Mouse (Mus musculus): Measurements from ENCODE around the gene Lztr1. TPM values are rescaled to one million over a fixed set of nuclear protein-coding genes. Genes with fewer than 3 reads are reported as not detected.

Gene Lztr1
- polyA plus RNA-seq, 1 experiment = 295 TPM

DNA sequence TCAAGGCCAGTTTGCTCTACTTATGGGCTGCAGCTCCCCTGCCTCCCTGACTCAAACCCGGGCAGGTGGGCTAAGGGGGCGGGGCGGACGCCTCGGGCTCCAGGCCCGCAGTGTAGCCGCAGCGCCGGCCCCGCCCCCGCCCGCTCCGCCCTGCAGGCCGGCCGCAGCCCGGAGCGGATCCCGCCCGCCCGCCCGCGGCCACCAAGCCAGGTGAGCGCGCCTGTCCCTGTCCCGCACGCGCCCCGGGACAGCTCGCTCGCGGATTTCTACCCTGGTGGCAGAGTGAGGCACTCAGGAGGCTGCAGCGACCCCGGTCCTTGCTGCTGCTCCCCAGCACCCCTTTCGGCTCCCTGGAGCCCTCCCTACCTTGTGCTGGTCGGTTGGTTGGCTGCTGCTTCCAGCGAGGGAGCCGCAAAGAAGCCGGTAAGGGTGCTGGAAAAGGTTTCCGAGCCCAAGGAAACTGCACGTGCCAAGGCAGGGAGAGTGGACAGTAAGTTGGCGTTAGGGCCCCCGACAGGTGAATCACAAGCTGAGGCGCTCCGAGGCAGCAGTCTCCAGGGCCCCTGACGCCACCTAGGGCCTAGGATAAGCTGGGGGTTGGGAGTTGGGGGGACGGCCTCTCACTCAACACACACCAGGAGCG, 18.9 kb upstream of the Lztr1 start, which contains the start of gene Aifm3:
Gene Aifm3, plus strand, starts transcription at position 143 of the 643 bp plus-strand sequence.
- no peaks in the 10 kb centered on the region for H3K27me3 ChIP-seq (replicated peaks; ENCODE audit: control insufficient read depth, insufficient read depth, low read length)
- H3K27ac ChIP-seq (ENCODE audit: insufficient read depth, low read depth, low read length) = no peak within 1 kb of the TSS
- 4% methylated on average over 47 of the region's 47 CpGs for WGBS
- no peak for TF ChIP-seq POLR2A (IDR thresholded peaks at IDR 0.05; ENCODE audit: low read depth, low read length)
- TF ChIP-seq CTCF (conservative IDR thresholded peaks at IDR 0.05; ENCODE audit: insufficient read depth, insufficient read length, low read depth, low read length) = no peak
- 0 out of 2 replicates have a peak, but pooled peaks cover 3% of the 10 kb centered on the region for H3K4me1 ChIP-seq (ENCODE audit: control insufficient read depth, insufficient read depth, low read length)
- DNase-seq = peak; percentile 41
- H3K4me3 ChIP-seq (ENCODE audit: insufficient read depth, low read depth, low read length) = peak within 1 kb of the TSS; percentile 61
- H3K36me3 ChIP-seq (ENCODE audit: control insufficient read depth, insufficient read depth, low read length) = peaks cover 2% of the 10 kb centered on the region; the same call in 1 of the 2 replicates

DNA sequence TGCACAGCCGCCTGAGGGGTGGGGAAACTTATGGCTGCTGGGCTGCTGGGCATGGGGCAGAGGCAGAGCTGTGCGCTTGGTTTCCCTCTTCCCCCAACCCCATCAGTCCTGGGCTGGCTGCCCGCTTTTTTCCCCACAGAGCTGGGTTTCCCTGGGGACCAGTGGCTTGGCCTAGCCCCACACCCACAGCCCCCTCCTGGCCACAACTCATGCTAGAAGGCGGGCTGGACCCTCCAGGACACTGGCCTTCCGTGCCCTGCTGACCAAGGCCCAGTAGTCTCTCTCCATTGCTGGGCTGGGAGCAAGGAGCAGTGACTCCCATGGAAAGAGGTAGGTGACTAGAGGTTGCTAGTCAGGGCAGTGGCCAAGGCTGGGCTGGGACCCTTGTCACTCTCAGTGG, 17.3 kb upstream of the Lztr1 start:
- Histone ChIP-seq H3K36me3 (ENCODE audit: control insufficient read depth, insufficient read depth, low read length) (no peaks in the 10 kb centered on the region), H3K4me1 (ENCODE audit: control insufficient read depth, insufficient read depth, low read length) (0 out of 2 replicates have a peak, but pooled peaks cover 3% of the 10 kb centered on the region), H3K27me3 (replicated peaks; ENCODE audit: control insufficient read depth, insufficient read depth, low read length) (no peaks in the 10 kb centered on the region), H3K27ac (ENCODE audit: insufficient read depth, low read depth, low read length) (no peak overlapping the region), H3K4me3 (ENCODE audit: insufficient read depth, low read depth, low read length) (no peak overlapping the region)
- TF ChIP-seq CTCF (conservative IDR thresholded peaks at IDR 0.05; ENCODE audit: insufficient read depth, insufficient read length, low read depth, low read length) = no peak
- no peak for TF ChIP-seq POLR2A (IDR thresholded peaks at IDR 0.05; ENCODE audit: low read depth, low read length)
- 94% methylated on average over 5 of the region's 5 CpGs for WGBS
- no peak for DNase-seq

DNA sequence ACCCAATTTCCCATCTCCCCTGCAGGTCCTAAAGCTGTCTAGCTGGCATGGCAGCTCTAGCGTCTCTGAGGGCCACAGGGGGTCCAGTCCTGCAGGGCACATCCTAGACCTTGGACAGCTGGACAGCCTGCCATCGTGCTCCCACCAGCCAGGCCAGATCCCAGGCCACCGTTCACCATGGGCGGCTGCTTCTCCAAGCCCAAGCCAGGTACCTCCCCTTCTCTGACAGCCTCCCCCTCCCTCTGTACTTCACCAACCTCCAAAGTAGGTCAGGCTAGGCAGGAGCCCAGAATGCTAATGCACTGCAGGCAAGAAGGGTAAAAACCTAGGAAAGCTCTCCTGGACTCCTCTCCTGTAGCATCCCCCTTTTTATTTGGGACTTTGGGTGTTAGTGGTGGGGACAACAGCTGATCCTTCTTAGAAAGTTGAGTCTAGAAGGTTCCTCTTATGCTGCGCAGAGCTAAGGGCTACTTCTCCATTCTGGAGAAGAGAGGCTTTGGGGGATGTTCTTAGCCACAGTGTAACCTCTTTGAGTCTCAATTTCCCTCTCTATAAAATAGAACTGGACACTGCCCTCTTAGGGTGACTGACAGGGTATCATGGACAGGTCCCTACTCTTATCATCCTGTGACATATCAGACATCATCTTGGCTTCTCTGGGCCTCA, 16.5 kb upstream of the Lztr1 start:
- Histone ChIP-seq H3K4me3 (ENCODE audit: insufficient read depth, low read depth, low read length) (no peak overlapping the region), H3K4me1 (ENCODE audit: control insufficient read depth, insufficient read depth, low read length) (no peaks in the 10 kb centered on the region), H3K27ac (ENCODE audit: insufficient read depth, low read depth, low read length) (no peak overlapping the region), H3K27me3 (replicated peaks; ENCODE audit: control insufficient read depth, insufficient read depth, low read length) (no peaks in the 10 kb centered on the region), H3K36me3 (ENCODE audit: control insufficient read depth, insufficient read depth, low read length) (no peaks in the 10 kb centered on the region)
- TF ChIP-seq POLR2A (IDR thresholded peaks at IDR 0.05; ENCODE audit: low read depth, low read length) (no peak), CTCF (conservative IDR thresholded peaks at IDR 0.05; ENCODE audit: insufficient read depth, insufficient read length, low read depth, low read length) (no peak)
- DNase-seq = no peak
- WGBS = 64% methylated on average over 5 of the region's 5 CpGs

DNA sequence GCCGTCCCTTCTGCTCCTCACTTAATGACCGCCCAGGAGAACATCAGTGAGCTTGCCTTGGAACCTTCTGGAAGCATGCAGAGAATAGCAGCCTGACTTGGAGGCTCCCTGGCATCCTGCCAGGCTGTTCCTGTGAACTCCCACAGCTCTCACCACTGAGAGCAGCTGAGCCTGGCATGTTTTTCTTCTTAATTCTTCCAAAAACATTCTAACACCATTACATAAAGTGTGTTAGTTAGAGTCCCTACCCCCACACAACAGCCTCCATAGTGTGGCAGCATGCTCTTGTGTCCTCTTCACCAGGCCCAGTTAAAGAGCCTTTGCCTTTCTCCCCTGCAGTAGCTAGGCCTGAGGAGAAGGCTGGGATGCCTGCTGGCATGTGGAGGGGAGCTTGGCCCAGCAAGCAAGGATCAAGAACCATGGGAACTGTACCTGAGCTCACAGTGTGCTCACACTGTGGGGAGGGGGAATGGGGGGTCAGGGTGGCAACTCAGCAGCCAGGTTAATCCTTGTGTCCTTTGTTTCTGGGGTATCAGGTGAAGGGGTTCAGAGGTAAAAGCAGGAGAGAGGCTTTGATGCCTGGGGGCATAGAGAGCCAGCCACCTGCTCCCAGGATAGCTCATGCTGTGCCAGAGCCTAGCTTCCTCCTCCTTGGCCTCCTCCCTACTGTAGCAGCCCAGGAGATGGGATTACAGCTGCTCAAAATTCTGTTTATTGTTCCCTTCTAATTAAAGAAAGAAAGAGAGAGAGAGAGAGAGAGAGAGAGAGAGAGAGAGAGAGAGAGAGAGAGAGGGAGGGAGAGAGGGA, 11.8 kb upstream of the Lztr1 start:
- Histone ChIP-seq H3K36me3 (ENCODE audit: control insufficient read depth, insufficient read depth, low read length) (no peaks in the 10 kb centered on the region), H3K4me3 (ENCODE audit: insufficient read depth, low read depth, low read length) (no peak overlapping the region), H3K27me3 (replicated peaks; ENCODE audit: control insufficient read depth, insufficient read depth, low read length) (no peaks in the 10 kb centered on the region), H3K27ac (ENCODE audit: insufficient read depth, low read depth, low read length) (0 out of 2 replicates have a peak overlapping the region, but pooled peaks have one; percentile 12), H3K4me1 (ENCODE audit: control insufficient read depth, insufficient read depth, low read length) (no peaks in the 10 kb centered on the region)
- peak; percentile 56 for DNase-seq
- TF ChIP-seq CTCF (conservative IDR thresholded peaks at IDR 0.05; ENCODE audit: insufficient read depth, insufficient read length, low read depth, low read length) (no peak), POLR2A (IDR thresholded peaks at IDR 0.05; ENCODE audit: low read depth, low read length) (no peak)
- 45% methylated on average over 2 of the region's 2 CpGs for WGBS

DNA sequence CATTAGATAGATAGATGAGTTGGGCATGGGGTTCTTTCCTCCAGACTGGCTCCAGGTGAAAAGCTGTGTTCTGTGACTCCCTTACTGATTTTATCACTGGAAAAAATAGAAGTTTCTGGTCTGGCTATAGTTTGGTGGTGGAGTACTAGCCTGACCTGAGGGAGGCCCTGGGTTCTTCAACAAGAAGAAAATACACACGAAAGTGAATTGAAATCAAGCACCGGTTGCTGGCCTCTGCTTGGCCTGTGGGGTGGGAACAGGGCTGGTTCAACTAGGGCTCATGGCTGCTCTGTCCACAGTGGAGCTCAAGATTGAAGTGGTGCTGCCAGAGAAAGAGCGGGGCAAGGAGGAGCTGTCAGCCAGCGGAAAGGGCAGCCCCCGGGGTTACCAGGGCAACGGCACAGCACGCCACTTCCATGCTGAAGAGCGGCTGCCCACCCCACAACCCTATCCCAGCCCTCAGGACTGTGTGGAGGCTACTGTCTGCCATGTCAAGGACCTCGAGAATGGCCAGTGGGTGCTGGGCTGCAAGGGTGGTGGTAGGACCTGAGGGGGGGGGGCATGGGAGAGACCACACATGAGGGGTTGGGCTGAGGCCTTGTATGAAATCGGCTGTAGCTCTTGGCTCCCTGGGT, 9.1 kb upstream of the Lztr1 start:
- TF ChIP-seq POLR2A (IDR thresholded peaks at IDR 0.05; ENCODE audit: low read depth, low read length) = no peak
- no peak for TF ChIP-seq CTCF (conservative IDR thresholded peaks at IDR 0.05; ENCODE audit: insufficient read depth, insufficient read length, low read depth, low read length)
- no peak for DNase-seq
- no peak overlapping the region for H3K27ac ChIP-seq (ENCODE audit: insufficient read depth, low read depth, low read length)
- H3K27me3 ChIP-seq (replicated peaks; ENCODE audit: control insufficient read depth, insufficient read depth, low read length) = no peaks in the 10 kb centered on the region
- no peaks in the 10 kb centered on the region for H3K36me3 ChIP-seq (ENCODE audit: control insufficient read depth, insufficient read depth, low read length)
- 63% methylated on average over 10 of the region's 10 CpGs for WGBS
- no peak overlapping the region for H3K4me3 ChIP-seq (ENCODE audit: insufficient read depth, low read depth, low read length)
- no peaks in the 10 kb centered on the region for H3K4me1 ChIP-seq (ENCODE audit: control insufficient read depth, insufficient read depth, low read length)

DNA sequence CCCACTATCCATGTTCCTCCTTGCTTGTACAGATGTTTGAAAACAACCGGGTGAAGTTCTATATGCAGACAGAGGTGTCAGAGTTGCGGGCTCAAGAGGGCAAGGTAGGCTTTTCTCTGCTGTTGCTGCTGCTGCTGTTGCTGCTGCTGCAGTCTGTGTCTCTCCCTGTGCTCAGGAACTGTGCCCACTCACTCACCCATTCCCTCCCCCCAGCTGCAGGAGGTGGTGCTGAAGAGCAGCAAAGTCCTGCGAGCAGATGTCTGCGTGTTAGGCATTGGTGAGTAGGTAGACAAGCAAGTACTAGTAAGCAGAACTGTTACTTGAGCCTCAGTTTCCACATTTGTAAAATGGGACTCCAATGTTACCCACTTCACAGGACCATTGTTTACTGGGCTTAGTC, 5.8 kb upstream of the Lztr1 start:
- 0 out of 2 replicates have a peak, but pooled peaks cover 3% of the 10 kb centered on the region for H3K4me1 ChIP-seq (ENCODE audit: control insufficient read depth, insufficient read depth, low read length)
- no peak for TF ChIP-seq CTCF (conservative IDR thresholded peaks at IDR 0.05; ENCODE audit: insufficient read depth, insufficient read length, low read depth, low read length)
- no peak for TF ChIP-seq POLR2A (IDR thresholded peaks at IDR 0.05; ENCODE audit: low read depth, low read length)
- no peak overlapping the region for H3K27ac ChIP-seq (ENCODE audit: insufficient read depth, low read depth, low read length)
- H3K36me3 ChIP-seq (ENCODE audit: control insufficient read depth, insufficient read depth, low read length) = no peaks in the 10 kb centered on the region
- DNase-seq = no peak
- 74% methylated on average over 4 of the region's 4 CpGs for WGBS
- no peaks in the 10 kb centered on the region for H3K27me3 ChIP-seq (replicated peaks; ENCODE audit: control insufficient read depth, insufficient read depth, low read length)
- no peak overlapping the region for H3K4me3 ChIP-seq (ENCODE audit: insufficient read depth, low read depth, low read length)
